Mouse (Mus musculus) testis, adult 2 months (tissue): ENCODE measurements at regions not wholly inside any gene's neighbourhood (a gene's known extent, or its start where the extent isn't known, plus 50 kb on each side); places are given as distances from the start of the nearest gene placed in this dataset.

Experiments
- H3K27ac ChIP-seq: fragments of 200-500 bp; 2 replicates; pipeline ENCODE4 v1.5.1; 2012; ENCODE audit warnings: low read depth, low read length; ENCODE audit not compliant: control insufficient read depth, insufficient read depth
- H3K27me3 ChIP-seq: fragments of 200-500 bp; 2 replicates; pipeline ENCODE4 v1.6.1; 2012; ENCODE audit warnings: mild to moderate bottlenecking, low read length, moderate library complexity; ENCODE audit not compliant: control insufficient read depth, insufficient read depth
- H3K36me3 ChIP-seq: fragments of 200-500 bp; 2 replicates; pipeline ENCODE4 v1.6.1; 2012; ENCODE audit warnings: mild to moderate bottlenecking, low read length; ENCODE audit not compliant: control insufficient read depth, insufficient read depth
- H3K4me1 ChIP-seq: fragments of 200-500 bp; 2 replicates; pipeline ENCODE4 v1.6.1; 2012; ENCODE audit warnings: low read length; ENCODE audit not compliant: control insufficient read depth, insufficient read depth
- H3K4me3 ChIP-seq: fragments of 200-500 bp; 2 replicates; pipeline ENCODE4 v1.5.1; 2012; ENCODE audit warnings: low read depth, mild to moderate bottlenecking, low read length, moderate library complexity, mixed read lengths; ENCODE audit not compliant: control insufficient read depth
- CTCF ChIP-seq: fragments of 200-500 bp; IDR thresholded peaks from 2 replicates; pipeline ENCODE4 v1.5.1; 2012; ENCODE audit warnings: low read depth, mild to moderate bottlenecking, inconsistent platforms, low read length, moderate library complexity; ENCODE audit not compliant: control insufficient read depth, insufficient read depth, insufficient replicate concordance
- POLR2A ChIP-seq: fragments of 200-500 bp; IDR thresholded peaks from 2 replicates; pipeline ENCODE4 v1.6.1; 2012; ENCODE audit warnings: low read depth, mild to moderate bottlenecking, inconsistent platforms, low read length, moderate library complexity; ENCODE audit not compliant: control insufficient read depth

DNA sequence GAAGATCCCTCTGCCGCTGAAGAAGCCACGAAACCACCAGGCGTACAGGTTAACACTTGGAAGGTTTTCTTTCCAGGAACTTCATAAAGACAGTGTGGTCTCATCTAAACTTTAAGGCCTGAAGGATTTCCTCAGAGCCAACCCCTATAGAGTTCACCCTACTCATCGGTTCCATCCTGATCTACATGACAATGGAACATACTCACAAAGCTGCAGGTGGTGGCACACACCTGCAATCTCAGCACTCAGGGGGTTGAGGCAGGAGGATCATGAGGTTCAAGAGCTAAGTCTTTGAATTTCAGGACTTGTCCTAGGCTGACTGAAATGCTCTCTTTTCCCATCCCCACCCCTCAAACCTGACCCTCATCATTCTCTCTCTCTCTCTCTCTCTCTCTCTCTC, 466.2 kb downstream of the Zfp536 start:
- Histone ChIP-seq H3K36me3 (no peaks in the 10 kb centered on the region), H3K4me3 (no peak overlapping the region), H3K27ac (no peak overlapping the region), H3K4me1 (no peaks in the 10 kb centered on the region; the same call in 1 of the 2 replicates), H3K27me3 (no peaks in the 10 kb centered on the region)
- TF ChIP-seq POLR2A (no peak), CTCF (no peak)

DNA sequence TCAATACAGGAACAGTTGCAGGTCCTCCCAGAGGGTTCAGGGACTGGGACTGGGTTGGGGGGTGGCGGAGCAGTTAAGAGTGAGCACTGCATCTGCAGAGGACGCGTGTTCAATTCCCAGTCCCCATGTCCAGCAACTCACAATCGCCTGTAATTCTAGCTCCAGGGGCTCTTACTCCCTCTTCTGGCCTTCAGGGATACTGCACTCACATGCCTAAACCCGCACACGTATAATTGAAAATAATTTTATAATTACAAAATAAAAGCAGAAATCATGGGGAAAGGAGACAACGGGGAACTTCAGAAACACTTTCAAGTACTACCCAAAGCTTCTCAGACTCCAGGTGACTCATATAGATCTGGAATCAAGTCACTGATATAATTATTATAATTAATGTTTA, 448.8 kb downstream of the Zfp536 start:
- Histone ChIP-seq H3K4me1 (peaks cover 8% of the 10 kb centered on the region), H3K27ac (no peak overlapping the region), H3K27me3 (no peaks in the 10 kb centered on the region), H3K4me3 (no peak overlapping the region), H3K36me3 (no peaks in the 10 kb centered on the region)
- no peak for TF ChIP-seq POLR2A
- no peak for TF ChIP-seq CTCF

DNA sequence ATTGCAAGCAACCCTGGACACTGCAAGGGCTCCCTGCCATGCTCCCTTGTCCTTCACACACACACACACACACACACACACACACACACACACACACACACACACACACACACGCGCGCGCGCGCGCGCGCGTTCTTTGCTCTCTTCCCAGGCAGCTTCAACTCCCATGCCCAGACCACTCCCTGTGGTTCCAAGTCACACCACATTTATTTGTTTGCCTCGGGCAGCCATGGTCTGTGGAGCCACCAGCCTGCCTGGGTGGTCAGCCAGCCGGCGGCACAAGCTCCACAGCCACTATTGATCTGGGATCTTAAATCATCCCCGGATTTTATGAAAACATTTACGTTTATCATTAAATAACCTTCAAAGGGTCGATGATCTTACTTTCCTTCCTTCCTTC, 440.0 kb downstream of the Zfp536 start:
- Histone ChIP-seq H3K27me3 (no peaks in the 10 kb centered on the region), H3K36me3 (no peaks in the 10 kb centered on the region), H3K4me1 (peaks cover 2% of the 10 kb centered on the region; the same call in 1 of the 2 replicates), H3K4me3 (no peak overlapping the region), H3K27ac (no peak overlapping the region)
- TF ChIP-seq POLR2A = no peak
- TF ChIP-seq CTCF = no peak

DNA sequence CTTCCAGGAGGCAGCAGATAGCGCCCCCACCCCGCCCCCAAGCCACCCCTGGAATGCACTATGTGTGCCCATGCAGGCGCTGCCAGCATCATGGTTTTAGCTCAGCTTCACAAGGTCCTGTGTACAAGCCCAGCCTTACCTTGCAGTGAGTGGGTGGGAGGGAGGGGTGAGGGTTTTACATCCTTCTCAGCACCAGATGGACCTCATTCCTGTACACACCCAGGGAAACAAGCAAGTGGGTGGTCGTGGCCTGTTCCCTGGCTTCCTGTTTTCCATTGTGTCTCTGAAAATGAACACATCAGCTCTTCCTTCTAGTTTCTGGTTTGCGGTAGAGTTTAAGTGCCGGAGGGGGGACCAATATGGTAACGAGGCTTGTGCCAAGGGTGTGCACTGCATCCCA, 438.2 kb downstream of the Zfp536 start:
- Histone ChIP-seq H3K27me3 (no peaks in the 10 kb centered on the region), H3K36me3 (no peaks in the 10 kb centered on the region), H3K27ac (no peak overlapping the region), H3K4me1 (peaks cover 2% of the 10 kb centered on the region; the same call in 1 of the 2 replicates), H3K4me3 (no peak overlapping the region)
- TF ChIP-seq CTCF = no peak
- TF ChIP-seq POLR2A = no peak

DNA sequence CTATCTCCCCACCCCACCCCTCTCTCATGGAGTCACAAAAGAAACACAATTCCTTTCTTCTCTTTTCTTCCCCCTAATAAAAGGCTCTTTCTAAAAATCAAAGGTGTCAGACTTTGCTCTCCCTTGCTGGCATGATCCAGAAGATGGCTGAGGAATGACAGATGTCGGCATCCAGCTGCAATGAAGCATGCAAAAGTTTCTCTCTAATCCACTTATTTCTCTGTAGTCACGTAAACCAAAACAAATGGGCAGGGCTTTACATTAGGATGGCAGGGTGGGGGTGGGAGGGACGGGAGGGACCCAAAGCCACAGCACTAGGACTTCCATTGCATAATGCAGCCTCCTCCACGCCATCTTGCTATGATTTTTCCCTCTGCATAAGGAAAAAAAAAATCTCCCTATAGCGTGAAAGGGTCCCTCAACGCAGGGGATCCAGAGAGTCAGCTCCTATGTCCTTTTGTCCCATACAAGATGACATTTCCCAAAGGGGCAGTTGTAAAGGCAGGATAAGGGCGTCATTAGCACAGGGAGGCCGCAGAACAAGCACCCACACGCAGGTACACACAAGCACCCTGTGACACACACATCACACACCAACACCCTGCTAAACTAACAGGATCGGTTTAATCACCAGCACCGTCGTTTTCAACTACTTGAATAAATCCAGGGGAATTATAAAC, 437.1 kb downstream of the Zfp536 start:
- Histone ChIP-seq H3K27me3 (no peaks in the 10 kb centered on the region), H3K27ac (no peak overlapping the region), H3K4me1 (peaks cover 2% of the 10 kb centered on the region; the same call in 1 of the 2 replicates), H3K4me3 (no peak overlapping the region), H3K36me3 (no peaks in the 10 kb centered on the region)
- no peak for TF ChIP-seq POLR2A
- no peak for TF ChIP-seq CTCF

DNA sequence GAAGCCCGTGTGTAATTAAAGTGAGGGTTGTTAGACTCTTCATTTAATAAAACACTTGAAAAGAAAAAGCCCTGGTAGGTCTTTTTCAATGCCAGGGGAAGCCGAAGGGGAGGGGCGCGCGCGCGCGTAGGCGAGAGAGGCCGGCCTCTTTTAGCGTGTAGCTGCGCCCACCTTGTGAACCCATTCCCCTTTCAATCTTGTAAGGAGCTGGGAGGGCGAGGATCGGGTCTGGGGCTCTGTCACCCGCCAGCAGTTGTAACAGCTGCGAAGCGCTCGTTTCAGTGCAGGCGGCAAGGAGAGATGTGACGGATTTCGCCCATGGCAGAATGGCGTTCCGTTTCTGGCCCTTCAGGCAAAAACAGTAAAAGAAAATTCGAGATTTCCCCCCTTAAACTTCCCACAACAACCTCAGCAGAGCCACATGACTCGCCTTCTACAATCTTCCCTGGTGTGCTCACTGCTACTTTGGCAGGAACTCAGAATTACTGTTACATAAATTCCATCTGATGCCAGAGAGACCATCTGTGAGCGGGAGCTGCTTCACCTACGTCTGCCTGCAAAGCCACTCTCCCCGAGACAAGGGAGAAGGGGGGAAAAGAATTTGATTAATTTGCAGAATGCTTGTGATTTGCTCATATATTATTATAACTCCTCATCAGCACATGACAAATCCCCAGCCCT, 436.4 kb downstream of the Zfp536 start:
- Histone ChIP-seq H3K27me3 (no peaks in the 10 kb centered on the region), H3K4me3 (peak overlapping the region; percentile 39), H3K36me3 (no peaks in the 10 kb centered on the region), H3K4me1 (peaks cover 2% of the 10 kb centered on the region; the same call in 1 of the 2 replicates), H3K27ac (no peak overlapping the region)
- TF ChIP-seq POLR2A (no peak), CTCF (no peak)

DNA sequence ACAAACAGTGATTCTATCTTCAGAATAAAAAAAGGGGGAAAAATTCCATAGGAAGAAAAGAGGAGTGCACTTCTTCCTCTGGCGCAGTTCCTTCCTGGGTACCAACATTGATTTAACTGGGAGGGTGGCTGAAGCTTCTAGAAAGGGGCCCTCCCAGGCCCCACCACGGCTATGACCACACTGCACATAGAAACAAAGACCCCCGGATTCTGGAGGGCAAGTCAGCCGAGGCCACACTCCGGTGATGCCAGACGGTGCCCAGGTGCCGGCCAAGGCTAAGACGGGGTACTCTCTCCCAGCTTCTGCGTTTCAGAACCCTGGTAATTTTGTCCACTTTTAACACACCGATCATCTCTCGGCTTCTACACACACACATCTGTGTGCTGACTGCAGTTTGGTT, 435.8 kb downstream of the Zfp536 start:
- H3K4me3 ChIP-seq = no peak overlapping the region
- H3K27ac ChIP-seq = no peak overlapping the region
- peaks cover 2% of the 10 kb centered on the region; the same call in 1 of the 2 replicates for H3K4me1 ChIP-seq
- H3K27me3 ChIP-seq = no peaks in the 10 kb centered on the region
- no peak for TF ChIP-seq POLR2A
- TF ChIP-seq CTCF = no peak
- no peaks in the 10 kb centered on the region for H3K36me3 ChIP-seq

DNA sequence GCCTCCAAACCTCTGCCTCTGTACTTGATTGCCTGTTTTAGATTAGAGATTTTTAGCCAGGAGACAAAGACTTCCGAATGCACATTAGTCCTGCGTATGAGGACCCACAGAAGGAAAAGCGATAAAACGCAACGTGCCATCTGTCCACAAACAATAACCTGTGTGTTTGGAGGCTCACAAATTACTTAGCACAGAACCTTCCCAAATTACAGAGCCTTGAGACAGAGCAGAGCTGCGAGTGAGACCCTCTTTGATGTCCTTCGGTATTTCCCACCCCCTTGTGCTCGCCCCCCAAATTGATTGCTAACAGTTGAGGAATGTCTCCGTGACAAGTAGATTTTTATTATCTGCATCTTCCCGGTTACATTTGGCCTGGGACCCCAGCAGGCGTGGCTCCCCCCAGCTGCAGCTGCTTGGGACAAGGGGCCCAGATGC, 435.4 kb downstream of the Zfp536 start:
- no peak for TF ChIP-seq CTCF
- no peak for TF ChIP-seq POLR2A
- Histone ChIP-seq H3K36me3 (no peaks in the 10 kb centered on the region), H3K4me1 (peaks cover 5% of the 10 kb centered on the region; the same call in 1 of the 2 replicates), H3K27me3 (no peaks in the 10 kb centered on the region), H3K4me3 (no peak overlapping the region), H3K27ac (no peak overlapping the region)
